Mouse (Mus musculus) gastrocnemius, adult 2 months (tissue): ENCODE measurements around the gene Oasl2. TPM values are rescaled to one million over a fixed set of nuclear protein-coding genes. Genes with fewer than 3 reads are reported as not detected.
"Not testable (repeated sequence)": the region's sequence is repeated elsewhere in the genome, so short reads cannot be mapped to it uniquely, and the experiment has no call there.

Experiments
- DNase-seq: peaks from one replicate; pipeline ENCODE4 v3.0.0; 2022
- H3K27ac ChIP-seq: fragments of 200-600 bp; 2 replicates; pipeline ENCODE4 v1.8.1; 2022; ENCODE audit warnings: mild to moderate bottlenecking
- H3K4me3 ChIP-seq: fragments of 200-600 bp; 2 replicates; pipeline ENCODE4 v1.8.1; 2022; ENCODE audit warnings: mild to moderate bottlenecking, moderate library complexity
- CTCF ChIP-seq: fragments of 200-600 bp; IDR thresholded peaks from 2 replicates; pipeline ENCODE4 v1.8.1; 2022; ENCODE audit warnings: antibody characterized with exemption, mild to moderate bottlenecking, moderate library complexity
- intact Hi-C: fragments of 180-260 bp; cut with DNase I; formaldehyde crosslinking; loops from one replicate; pipeline ENCODE4 v1.15.1; 2025
- total RNA-seq, 2 experiments: library from RNA; stranded (reverse); gene quantifications; 2 replicates each; pipeline ENCODE4 v1.2.3; 2021

Oasl2 gene
- total RNA-seq, 2 experiments from 2014 or later, result 1.1 to 2.0 TPM

- no peak for TF ChIP-seq CTCF
- no peak overlapping the region for H3K27ac ChIP-seq
- H3K4me3 ChIP-seq, result no peak overlapping the region
- intact Hi-C loops, result no loop called here
- DNase-seq, result no peak
These were observed 13.7 kb upstream of the Oasl2 start for GRCm38 (mm10) chr5:114883022-114883421.

DNA sequence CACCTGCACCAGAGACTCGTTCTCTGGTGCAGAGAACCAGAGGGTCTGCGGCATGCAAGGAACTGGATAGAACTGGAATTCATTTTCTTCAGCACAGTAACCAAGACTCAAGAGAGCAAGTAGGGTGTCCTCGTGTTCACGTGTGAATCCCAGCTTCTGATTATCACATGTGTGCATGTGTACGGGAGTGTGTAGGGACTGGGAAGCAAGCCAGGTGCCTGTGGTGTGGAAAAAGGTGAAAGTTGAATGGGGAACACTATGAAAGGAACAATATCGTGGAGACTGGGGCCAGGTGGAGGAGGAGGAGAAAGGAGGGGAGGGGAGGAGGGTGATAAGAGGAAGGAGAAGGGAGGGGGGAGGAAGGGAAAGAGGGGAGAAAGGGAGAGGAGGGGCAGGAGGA, 9.9 kb upstream of the Oasl2 start:
- intact Hi-C loops, result no loop called here
- no peak for TF ChIP-seq CTCF
- DNase-seq, result no peak
- no peak overlapping the region for H3K4me3 ChIP-seq
- no peak overlapping the region for H3K27ac ChIP-seq

DNA sequence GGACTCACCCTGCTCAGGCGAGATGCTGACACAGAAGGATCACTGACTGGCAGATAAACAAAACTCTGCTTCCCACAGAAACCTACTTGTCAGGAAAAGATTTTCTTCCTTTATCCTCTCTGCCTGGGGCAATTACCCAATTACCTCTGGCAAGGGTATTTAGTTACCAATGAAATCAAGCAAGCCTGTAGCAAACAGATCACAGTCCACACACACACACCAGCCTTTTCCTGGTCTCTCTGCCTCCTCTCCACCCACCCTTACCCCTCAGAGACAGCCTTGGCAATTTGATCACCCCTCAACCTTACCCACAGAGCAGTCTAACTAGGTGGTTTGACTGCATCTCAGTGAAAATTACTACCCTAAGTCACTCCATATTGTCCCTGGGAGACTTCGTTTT, 7.7 kb upstream of the Oasl2 start:
- Histone ChIP-seq H3K4me3 (no peak overlapping the region), H3K27ac (no peak overlapping the region)
- intact Hi-C loops, result no loop called here
- TF ChIP-seq CTCF, result no peak
- DNase-seq, result no peak

GRCm38 (mm10) chr5:114895542-114895941, 1.2 kb upstream of the Oasl2 start:
- no peak for TF ChIP-seq CTCF
- Histone ChIP-seq H3K27ac (no peak overlapping the region), H3K4me3 (no peak overlapping the region)
- intact Hi-C loops, result no loop called here
- no peak for DNase-seq

- DNase-seq, result peak; percentile 24
- intact Hi-C loops, result no loop called here
- H3K4me3 ChIP-seq, result peak overlapping the region; percentile 75
- H3K27ac ChIP-seq, result peak overlapping the region; percentile 77
- TF ChIP-seq CTCF, result no peak
These were observed 648 bp downstream of the Oasl2 start for GRCm38 (mm10) chr5:114897374-114897793.

GRCm38 (mm10) chr5:114898857-114899256, 2.1 kb downstream of the Oasl2 start:
- no peak for TF ChIP-seq CTCF
- intact Hi-C loops, result no loop called here
- no peak for DNase-seq
- H3K4me3 ChIP-seq, result peak overlapping the region; percentile 13; the same call in 1 of the 2 replicates
- H3K27ac ChIP-seq, result no peak overlapping the region

DNA sequence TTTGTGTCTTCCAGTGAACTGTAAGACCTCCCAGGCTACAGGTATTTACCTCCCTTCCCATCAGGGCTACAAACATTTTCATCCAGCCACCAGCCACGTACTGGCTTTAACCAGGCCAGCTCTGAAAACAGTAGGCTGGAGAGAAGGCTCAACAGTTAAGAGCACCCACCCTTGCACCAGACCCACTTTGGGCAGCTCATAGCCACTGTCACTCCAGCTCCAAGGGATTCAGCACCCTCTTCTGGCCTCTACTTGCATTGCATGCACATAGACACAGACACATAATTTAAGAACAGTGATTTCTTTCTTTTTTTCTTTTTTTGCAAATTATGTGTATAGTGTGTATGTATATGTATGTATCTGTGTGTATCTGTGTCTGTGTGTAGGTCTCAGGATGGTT, 5.7 kb downstream of the Oasl2 start:
- intact Hi-C loops, result no loop called here
- H3K4me3 ChIP-seq, result no peak overlapping the region
- no peak overlapping the region for H3K27ac ChIP-seq
- DNase-seq, result no peak
- TF ChIP-seq CTCF, result peak; percentile 66

GRCm38 (mm10) chr5:114908598-114909305, 12.0 kb downstream of the Oasl2 start:
- H3K4me3 ChIP-seq, result no peak overlapping the region
- intact Hi-C loops, result no loop called here
- no peak overlapping the region for H3K27ac ChIP-seq
- TF ChIP-seq CTCF, result no peak
- DNase-seq, result no peak

DNA sequence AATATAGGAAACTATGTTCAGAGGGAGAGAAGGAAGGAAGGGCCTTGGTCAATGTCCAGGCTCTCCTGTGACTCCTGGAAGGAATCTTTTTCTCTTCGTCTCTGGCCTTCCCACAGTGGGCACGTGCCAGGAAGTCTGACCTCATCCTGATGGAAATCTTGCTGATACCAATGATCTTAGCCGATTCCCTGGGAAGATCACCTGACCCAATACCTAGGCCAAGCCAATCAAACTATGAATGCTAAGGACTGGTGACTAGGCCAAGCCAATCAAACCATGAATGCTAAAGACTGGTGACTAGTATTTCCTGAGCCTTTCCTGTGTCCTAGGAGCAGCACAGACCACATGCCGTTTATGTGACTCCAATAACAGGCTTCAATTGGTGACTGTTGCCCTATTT, 16.9 kb downstream of the Oasl2 start:
- H3K27ac ChIP-seq, result no peak overlapping the region
- no peak for TF ChIP-seq CTCF
- no peak for DNase-seq
- intact Hi-C loops, result no loop called here
- H3K4me3 ChIP-seq, result no peak overlapping the region

DNA sequence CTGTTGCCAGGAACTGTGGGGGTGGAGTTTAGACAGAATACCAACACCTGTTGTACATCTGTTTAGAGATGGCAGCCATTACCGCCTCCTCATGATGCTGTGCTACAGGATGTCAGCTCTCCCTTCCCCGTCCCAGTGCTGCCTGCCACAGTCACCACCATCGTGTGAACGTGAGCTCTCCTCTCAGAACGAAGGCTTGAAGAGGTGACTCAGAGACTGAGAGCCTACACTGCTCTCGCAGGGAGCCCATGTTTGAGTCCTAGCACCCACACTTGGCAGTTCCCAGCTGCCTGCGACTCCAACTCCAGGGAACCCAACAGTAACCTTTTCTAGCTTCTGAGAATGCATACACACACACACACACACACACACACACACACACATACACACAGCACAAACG, 18.1 kb downstream of the Oasl2 start:
- intact Hi-C loops, result no loop called here
- DNase-seq, result no peak
- Histone ChIP-seq H3K4me3 (no peak overlapping the region), H3K27ac (no peak overlapping the region)
- TF ChIP-seq CTCF, result no peak

DNA sequence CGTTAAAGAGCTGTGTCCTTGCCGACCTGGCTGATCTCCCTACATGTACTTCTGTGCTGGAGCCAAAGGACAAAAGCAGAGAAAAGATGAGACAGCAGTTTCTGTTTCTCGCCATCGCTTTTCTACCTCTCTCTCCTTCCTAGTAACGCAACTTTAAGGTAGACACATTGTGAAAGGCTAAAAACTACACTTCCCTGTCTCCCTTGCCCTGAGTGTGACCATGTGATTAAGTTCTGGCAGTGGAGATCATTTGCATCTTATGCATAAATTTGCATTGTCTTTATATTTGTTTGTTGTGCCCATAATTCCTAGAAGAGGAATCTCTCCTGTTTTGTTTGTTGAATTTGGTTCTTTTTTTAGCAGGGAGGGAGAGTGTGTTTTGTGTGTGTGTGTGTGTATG, 19.1 kb downstream of the Oasl2 start:
- no peak overlapping the region for H3K27ac ChIP-seq
- DNase-seq, result no peak
- no peak for TF ChIP-seq CTCF
- intact Hi-C loops, result no loop called here
- no peak overlapping the region for H3K4me3 ChIP-seq

GRCm38 (mm10) chr5:114916777-114917176, 20.0 kb downstream of the Oasl2 start:
- no peak for DNase-seq
- no peak overlapping the region for H3K4me3 ChIP-seq
- no peak overlapping the region for H3K27ac ChIP-seq
- intact Hi-C loops, result no loop called here
- TF ChIP-seq CTCF, result no peak

- intact Hi-C loops, H3K27ac ChIP-seq, DNase-seq, H3K4me3 ChIP-seq: not testable (repeated sequence)
These were observed 20.6 kb downstream of the Oasl2 start for GRCm38 (mm10) chr5:114917357-114917756.
